Mouse (Mus musculus) liver, adult 2 months (tissue): ENCODE measurements at regions not wholly inside any gene's neighbourhood (a gene's known extent, or its start where the extent isn't known, plus 50 kb on each side); places are given as distances from the start of the nearest gene placed in this dataset.

Source experiments
- DNase-seq: peaks from one replicate; pipeline ENCODE4 v3.0.0-alpha.2; 2011; ENCODE audit warnings: low read depth, low spot score; ENCODE audit errors: extremely low read depth
- H3K27ac ChIP-seq: fragments of 200-500 bp; replicated peaks from 2 replicates; pipeline ENCODE4 v1.5.1; 2012; ENCODE audit warnings: low read depth, mild to moderate bottlenecking, control low read depth, inconsistent platforms, low read length; ENCODE audit not compliant: insufficient read depth
- H3K27me3 ChIP-seq: fragments of 200-500 bp; 2 replicates; pipeline ENCODE4 v1.6.1; 2012; ENCODE audit warnings: mild to moderate bottlenecking, moderate library complexity, low read length, inconsistent platforms; ENCODE audit not compliant: control insufficient read depth, insufficient read depth
- H3K36me3 ChIP-seq: fragments of 200-500 bp; 2 replicates; pipeline ENCODE4 v1.6.1; 2012; ENCODE audit warnings: low read length, inconsistent platforms; ENCODE audit not compliant: control insufficient read depth, insufficient read depth
- H3K4me1 ChIP-seq: fragments of 200-500 bp; 2 replicates; pipeline ENCODE4 v1.6.1; 2011; ENCODE audit warnings: low read length; ENCODE audit not compliant: control insufficient read depth, insufficient read depth
- H3K4me3 ChIP-seq: fragments of 200-500 bp; 2 replicates; pipeline ENCODE4 v1.5.1; 2011; ENCODE audit warnings: low read depth, mild to moderate bottlenecking, control low read depth, low read length, moderate library complexity; ENCODE audit not compliant: insufficient read depth
- H3K79me2 ChIP-seq: fragments of 200-500 bp; 2 replicates; pipeline ENCODE4 v1.6.1; 2012; ENCODE audit warnings: inconsistent platforms, mild to moderate bottlenecking, low read length, moderate library complexity; ENCODE audit not compliant: control insufficient read depth, insufficient read depth
- H3K9ac ChIP-seq: fragments of 200-500 bp; 2 replicates; pipeline ENCODE4 v1.6.1; 2012; ENCODE audit warnings: low read depth, mild to moderate bottlenecking, control low read depth, inconsistent platforms, low read length
- CTCF ChIP-seq: fragments of 200-500 bp; IDR thresholded peaks from 2 replicates; pipeline ENCODE4 v1.5.1; 2011; ENCODE audit warnings: low read depth, low read length, control low read depth
- POLR2A ChIP-seq: fragments of 200-500 bp; IDR thresholded peaks from 2 replicates; pipeline ENCODE4 v1.6.1; 2011; ENCODE audit warnings: low read length, control low read depth; ENCODE audit not compliant: insufficient read depth; ENCODE audit errors: extremely low read depth
- WGBS: fragments of 180-500 bp; shearing (Covaris S2); methylation state at CpG from one replicate; pipeline ENCODE4 v1.1.7; 2018; 5-methylcytosine and 5-hydroxymethylcytosine counted together

DNA sequence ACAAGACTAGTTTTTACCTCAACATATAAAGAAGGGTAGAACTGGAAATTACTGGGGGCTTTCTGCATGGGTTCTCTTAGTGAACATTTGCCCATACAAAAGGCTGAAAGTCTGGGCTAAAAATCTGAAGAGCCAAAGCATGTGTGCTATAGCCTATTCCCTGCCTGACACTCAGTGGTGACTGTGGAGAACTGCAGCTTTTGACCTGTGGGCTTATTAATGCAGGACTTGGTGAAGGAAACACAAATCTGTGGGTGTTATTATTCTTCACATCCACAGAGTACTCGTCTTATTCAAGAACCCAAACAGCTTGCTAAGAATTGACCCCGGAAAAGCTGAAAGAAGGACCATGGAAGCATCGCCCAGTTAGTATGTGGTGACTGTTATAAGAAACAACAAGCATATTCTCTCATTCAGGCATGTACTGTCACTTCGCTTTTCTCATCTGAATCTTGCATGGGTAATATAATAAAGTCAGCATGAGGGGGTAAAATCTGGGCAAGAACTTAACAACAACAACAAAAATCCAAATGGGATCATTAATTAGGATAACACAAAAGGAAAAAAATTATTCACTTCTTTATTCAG is 77.2 kb upstream of the Cypt12 start:
- no peaks in the 10 kb centered on the region for H3K79me2 ChIP-seq
- TF ChIP-seq CTCF (peak; percentile 32; the same call in 1 of the 2 replicates), POLR2A (no peak)
- H3K4me3 ChIP-seq, result no peak overlapping the region
- no peak overlapping the region for H3K27ac ChIP-seq
- H3K27me3 ChIP-seq, result no peaks in the 10 kb centered on the region
- H3K9ac ChIP-seq, result no peak overlapping the region
- 48% methylated on average over 4 of the region's 4 CpGs for WGBS
- no peaks in the 10 kb centered on the region for H3K4me1 ChIP-seq
- H3K36me3 ChIP-seq, result no peaks in the 10 kb centered on the region
- peak; percentile 4 for DNase-seq

DNA sequence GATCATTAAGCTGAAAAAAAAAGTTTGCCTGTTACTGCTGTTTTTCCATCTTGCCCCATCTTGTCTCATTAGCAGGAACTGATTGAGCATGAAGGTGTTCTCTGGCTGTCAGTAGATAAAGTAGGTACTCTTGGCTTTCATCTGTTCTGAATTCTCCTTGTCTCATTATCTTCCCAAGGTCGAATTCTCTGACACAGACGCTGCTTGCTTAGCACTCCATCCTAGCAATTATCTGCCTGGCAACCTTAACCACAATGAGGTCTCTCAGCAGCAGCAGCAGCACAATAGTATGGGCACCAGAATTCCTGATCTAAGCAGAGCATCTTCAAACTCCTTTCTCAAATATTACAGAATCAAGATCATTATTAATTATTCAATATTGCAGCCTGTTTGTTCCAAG is 52.3 kb upstream of the Cypt12 start:
- H3K27ac ChIP-seq, result no peak overlapping the region
- TF ChIP-seq POLR2A, result no peak
- no peak for TF ChIP-seq CTCF
- H3K4me3 ChIP-seq, result no peak overlapping the region
- H3K27me3 ChIP-seq, result no peaks in the 10 kb centered on the region
- H3K9ac ChIP-seq, result no peak overlapping the region
- H3K36me3 ChIP-seq, result no peaks in the 10 kb centered on the region
- H3K79me2 ChIP-seq, result no peaks in the 10 kb centered on the region
- 11% methylated on average over 2 of the region's 2 CpGs for WGBS
- no peak for DNase-seq
- no peaks in the 10 kb centered on the region for H3K4me1 ChIP-seq

DNA sequence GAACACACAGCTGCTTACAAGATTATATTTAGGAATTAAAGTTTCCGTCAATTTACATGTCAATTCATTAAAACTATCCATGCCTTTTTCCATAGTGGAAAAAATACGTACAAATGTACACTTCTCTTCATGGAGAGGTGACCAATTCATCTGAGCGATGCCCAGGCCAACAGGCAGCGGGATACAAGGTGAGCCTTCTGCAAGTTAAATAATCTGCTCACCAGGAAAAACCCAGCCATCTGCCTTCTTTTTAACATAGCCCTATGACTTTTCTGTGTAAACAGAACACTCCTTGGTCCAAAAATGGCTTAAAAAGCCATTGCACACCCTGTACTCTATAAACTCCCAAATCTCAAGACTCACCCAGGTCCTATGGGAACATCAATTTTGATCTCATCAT is 51.5 kb upstream of the Cypt12 start:
- H3K27ac ChIP-seq, result no peak overlapping the region
- DNase-seq, result no peak
- H3K79me2 ChIP-seq, result no peaks in the 10 kb centered on the region
- no peaks in the 10 kb centered on the region for H3K36me3 ChIP-seq
- TF ChIP-seq CTCF (no peak), POLR2A (no peak)
- no peak overlapping the region for H3K9ac ChIP-seq
- no peak overlapping the region for H3K4me3 ChIP-seq
- WGBS, result 87% methylated on average over 4 of the region's 4 CpGs
- H3K4me1 ChIP-seq, result no peaks in the 10 kb centered on the region
- no peaks in the 10 kb centered on the region for H3K27me3 ChIP-seq
